Mouse (Mus musculus): ENCODE data around the gene Myo1a. TPM values are rescaled to one million over a fixed set of nuclear protein-coding genes. Genes with fewer than 3 reads are reported as not detected.

The Myo1a gene
- total RNA-seq, 4 experiments from 2014 or later, result 0.59 to 1.2 (median 0.94) TPM

DNA sequence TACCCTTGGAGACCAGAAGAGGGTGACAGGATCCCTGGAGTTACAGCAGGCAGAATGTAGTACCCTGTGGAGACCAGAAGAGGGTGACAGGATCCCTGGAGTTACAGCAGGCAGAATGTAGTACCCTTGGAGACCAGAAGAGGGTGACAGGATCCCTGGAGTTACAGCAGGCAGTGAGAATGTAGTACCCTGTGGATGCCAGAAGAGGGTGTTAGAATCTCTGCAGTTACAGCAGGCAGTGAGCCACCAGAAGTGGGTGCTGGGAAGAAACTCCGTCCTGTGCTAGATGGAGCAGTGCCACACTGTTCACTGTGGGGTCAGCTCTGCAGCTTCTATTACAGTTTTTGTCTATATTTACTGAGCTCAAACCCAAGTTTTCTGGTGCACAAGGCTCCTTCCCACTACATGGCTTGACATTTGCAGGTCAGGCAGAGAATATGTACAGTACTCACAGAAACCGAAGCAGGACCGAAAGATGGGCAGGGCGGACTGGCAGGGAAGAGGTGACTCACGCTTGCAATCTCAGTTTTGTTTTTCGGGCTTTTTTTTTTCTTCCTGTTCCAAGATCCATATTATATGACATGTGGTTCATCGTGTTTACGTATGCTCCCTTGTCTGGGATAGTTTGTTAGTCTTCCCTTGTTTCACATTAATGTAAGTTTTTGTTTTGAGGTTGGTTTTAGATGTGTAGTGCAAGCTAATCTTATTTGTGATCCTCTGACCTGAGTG is 30.0 kb upstream of the Myo1a start:
- DNase-seq (ENCODE audit: low spot score in 2 of 2), result peak in 1 of 2 experiments; percentile 88

- no peak for DNase-seq (ENCODE audit: low spot score in 2 of 2)
Observed at GRCm38 (mm10) chr10:127675859-127676398, 29.0 kb upstream of the Myo1a start.

GRCm38 (mm10) chr10:127676691-127677548 is 28.1 kb upstream of the Myo1a start:
- DNase-seq (ENCODE audit: low spot score in 2 of 2), result peak; percentile 60 to 95

DNA sequence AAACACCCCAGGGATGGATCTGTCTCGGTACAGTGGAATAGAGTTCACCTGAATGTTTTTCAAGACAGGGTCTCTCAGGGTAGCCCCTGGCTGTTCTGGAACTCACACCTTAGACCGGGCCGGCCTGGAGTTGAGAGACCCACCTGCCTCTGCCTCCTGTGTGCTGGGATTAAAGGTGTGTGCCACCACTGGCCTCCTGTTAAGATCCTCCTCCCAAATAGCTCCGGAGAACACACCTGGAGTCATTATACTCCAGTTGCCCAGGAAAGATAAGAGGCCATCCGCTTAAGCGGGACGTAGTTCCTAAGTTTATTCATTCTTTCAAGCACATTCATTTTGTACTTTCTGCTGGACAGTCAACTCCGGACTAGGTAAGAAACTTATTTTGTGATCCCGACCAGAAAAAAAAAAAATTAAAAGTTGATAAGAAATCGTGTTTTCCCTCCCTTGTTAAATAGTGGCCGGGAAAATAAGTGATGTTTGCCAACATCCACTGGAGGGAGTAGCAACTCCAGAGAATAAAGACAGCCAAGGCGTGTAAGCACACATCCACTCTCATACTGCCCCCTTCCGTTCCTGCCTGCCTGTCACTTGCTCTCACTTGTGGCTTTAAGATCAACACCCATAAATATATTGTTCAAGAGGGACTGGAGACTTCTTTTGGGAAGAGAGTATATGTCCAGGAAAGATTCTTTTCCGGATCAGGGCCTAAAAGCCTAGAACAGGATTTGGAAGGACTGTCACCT is 27.2 kb upstream of the Myo1a start:
- peak in 1 of 2 experiments; percentile 52 for DNase-seq (ENCODE audit: low spot score in 2 of 2)

DNA sequence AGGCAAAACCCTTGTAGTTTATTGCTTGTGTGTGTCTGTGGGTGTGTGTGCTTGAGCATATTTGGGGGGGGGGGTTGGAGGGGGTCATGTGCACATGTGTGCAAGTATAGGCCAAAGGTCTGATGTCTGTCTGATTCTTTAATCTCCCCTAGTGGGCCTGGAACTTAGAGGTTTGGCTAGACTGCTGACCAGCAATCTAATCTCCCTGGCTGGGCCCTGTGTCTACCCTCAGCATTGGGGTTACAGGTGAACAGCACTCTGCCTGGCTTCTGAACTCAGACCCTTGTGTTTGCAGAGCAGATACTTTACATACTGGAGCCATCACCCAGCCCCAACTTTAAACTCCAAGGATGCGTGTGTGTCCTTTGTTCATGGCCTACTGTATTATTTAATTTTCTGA is 25.8 kb upstream of the Myo1a start:
- DNase-seq (ENCODE audit: low spot score in 2 of 2), result no peak

DNA sequence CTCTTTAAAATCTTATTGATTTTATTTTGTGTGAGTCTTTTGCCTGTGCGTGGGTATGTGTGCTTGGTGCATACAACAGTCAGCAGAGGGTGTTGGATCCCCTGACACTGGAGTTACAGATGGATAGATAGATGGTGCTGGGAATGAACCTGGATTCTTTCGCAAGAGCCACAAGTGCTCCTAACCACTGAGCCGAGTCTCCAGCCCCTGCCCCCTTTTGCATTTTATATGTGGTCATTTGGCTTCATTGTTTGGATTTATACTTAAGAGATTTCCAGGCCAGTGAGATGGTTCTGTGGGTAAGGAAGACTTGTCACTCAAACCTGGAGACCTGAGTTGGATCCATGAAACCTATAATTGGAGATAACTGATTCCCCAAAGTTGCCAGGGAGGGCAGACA is 25.1 kb upstream of the Myo1a start:
- no peak for DNase-seq (ENCODE audit: low spot score in 2 of 2)

DNA sequence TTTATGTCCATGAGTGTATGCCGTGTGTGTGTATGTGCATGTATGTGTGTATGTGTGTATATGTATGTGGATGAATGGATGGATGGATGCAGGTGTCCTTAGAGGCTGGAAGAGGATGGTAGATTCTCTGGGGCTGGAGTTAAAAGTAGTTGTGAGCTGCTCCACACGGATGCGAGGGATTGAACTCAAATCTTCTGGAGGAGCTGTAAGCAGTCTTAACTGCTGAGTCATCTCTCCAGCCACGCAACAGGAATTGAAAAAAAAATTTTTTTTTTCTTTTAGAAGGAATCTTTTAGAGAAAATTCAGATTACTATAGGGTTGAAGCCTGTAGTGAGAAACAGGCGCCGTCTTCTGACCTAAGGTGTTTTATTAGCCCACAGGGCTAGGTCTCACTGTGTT is 22.1 kb upstream of the Myo1a start:
- DNase-seq (ENCODE audit: low spot score in 2 of 2), result no peak

DNA sequence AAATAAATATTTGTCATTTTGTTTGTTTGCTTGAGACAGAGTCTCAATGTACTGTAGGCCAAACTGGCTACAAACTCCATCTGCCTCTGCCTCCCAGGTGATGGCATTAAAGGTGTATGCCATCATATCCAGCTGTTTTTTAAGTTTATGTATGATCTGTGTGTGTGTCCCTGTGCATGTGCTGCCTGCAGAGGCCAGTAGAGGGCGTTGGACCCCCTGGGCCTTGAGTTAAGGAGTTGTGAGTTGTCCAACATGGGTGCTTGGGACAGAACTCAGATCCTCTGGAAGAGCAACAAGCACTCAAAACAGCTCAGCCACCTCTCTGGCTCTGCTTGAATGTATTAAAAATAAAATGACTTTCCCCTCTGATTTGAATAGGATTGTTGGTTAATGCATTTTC is 13.9 kb upstream of the Myo1a start:
- DNase-seq (ENCODE audit: low spot score in 2 of 2), result no peak

GRCm38 (mm10) chr10:127694636-127695035 is 10.3 kb upstream of the Myo1a start:
- no peak for DNase-seq (ENCODE audit: low spot score in 2 of 2)

DNA sequence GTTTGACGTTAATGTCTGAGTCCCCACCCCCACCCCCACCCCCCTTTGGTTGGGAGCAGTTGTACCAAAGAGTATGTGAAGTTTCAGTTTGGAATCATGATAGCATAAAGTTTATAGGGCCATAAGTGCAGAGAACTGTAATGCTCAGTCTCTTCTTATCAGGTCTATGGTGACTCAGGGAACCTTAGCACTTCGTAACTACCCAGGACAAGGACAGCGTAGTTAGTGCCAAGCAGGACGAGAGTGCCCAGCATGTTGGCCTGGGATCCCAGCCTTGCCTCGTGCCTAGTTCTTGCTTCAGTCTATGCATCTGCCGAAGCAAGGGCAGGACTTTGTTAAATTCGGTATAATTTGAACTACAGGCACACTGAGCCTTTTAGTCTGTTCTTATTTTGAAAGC is 9.2 kb upstream of the Myo1a start:
- no peak for DNase-seq (ENCODE audit: low spot score in 2 of 2)

GRCm38 (mm10) chr10:127698966-127699365 is 6.0 kb upstream of the Myo1a start:
- no peak for DNase-seq (ENCODE audit: low spot score in 2 of 2)

- no peak for DNase-seq (ENCODE audit: low spot score in 2 of 2)
Observed at GRCm38 (mm10) chr10:127703299-127703698, 1.7 kb upstream of the Myo1a start.

DNA sequence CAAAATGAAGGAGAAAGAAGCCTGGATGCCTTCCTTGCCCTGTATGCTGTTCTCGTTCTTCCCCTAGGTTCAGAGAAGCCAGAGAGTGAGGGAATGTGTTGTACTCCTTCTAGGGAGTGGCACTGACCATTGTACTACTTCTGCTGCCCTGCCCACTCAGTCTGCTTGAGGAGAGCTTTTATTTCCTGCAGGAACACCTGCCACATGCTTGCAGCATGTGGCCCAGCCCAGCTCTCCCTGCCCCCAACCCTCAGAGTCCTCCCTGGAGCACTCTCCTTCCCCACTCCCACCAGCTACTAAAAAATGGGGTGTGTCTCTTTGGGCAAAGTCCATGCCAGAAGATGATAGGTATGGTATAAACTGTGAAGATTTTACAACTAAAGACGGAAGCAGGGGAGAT is 677 bp upstream of the Myo1a start:
- DNase-seq (ENCODE audit: low spot score in 2 of 2), result no peak

DNA sequence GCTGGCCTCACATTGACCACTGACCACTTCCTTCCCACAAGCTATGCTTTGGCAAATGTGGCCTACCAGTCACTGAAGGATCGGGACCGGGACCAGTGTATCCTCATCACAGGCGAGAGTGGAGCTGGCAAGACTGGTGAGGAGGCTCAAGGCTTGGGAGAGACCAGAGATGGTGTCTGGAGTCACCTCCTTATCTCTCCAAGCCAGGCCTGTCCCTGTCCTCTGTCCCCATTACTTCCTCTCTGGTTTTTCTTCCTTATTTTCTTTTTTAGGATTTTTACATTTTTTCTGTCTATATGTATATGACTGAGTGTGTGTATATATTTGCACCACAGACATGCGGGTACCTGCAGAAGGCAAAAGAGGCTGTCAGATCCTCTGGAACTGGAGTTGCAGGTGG is 813 bp downstream of the Myo1a start:
- DNase-seq (ENCODE audit: low spot score in 2 of 2), result no peak

DNA sequence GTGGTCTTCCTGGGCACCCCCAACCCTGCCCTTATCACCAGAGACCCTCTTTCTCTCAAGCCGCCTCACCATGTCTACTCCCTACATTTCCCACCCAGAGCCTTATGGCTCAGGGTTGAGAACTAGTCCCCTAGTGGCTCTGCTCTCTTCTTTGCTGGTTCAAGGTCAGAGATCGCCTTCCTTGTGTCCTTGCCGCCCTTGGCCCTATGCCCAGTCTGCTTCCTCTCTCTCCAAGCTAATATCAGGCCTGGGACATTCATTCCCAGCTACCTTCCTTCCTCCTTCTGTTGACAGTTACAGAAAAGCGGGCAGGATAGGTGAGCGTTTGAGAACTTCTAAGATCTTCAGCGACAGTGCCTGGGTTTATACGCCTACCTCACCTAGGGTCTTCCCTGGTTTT is 2.8 kb downstream of the Myo1a start:
- no peak for DNase-seq (ENCODE audit: low spot score in 2 of 2)

- DNase-seq (ENCODE audit: low spot score in 2 of 2), result no peak
Observed at GRCm38 (mm10) chr10:127708850-127709370, 3.9 kb downstream of the Myo1a start.

DNA sequence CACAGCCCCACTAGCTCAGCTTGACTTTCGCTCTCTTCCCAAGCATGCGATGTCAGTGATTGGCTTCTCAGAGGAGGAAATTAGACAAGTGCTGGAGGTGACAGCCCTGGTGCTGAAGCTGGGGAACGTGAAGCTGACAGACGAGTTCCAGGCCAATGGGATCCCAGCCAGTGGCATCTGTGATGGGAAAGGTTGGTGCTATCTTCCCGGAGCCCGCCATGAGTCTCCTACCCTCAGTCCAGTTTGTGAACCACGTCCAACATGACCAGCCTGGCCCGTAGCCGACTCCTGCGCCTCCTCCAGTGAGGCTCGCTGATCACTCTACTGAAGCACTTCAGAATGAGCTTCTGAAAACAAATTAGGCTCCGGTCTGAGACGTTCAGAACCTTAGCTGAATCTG is 5.4 kb downstream of the Myo1a start:
- DNase-seq (ENCODE audit: low spot score in 2 of 2), result no peak

DNA sequence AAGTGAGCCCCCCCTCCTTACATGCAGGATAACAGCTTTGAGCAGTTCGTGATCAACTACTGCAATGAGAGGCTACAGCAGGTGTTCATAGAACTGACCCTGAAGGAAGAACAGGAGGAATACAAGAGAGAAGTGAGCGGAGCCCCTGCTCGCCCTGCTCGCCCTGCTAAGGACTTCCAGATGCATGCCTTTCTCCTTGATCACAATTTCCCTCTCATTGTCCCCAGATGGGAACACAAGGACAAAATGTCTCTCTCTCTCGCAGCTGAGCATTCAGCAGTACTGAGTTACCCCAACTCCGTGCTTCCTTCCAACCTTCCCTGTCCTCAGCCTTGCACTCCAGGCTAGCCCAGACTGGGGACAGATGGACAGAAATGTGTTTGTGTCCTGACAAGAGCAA is 7.8 kb downstream of the Myo1a start:
- DNase-seq (ENCODE audit: low spot score in 2 of 2), result no peak

DNA sequence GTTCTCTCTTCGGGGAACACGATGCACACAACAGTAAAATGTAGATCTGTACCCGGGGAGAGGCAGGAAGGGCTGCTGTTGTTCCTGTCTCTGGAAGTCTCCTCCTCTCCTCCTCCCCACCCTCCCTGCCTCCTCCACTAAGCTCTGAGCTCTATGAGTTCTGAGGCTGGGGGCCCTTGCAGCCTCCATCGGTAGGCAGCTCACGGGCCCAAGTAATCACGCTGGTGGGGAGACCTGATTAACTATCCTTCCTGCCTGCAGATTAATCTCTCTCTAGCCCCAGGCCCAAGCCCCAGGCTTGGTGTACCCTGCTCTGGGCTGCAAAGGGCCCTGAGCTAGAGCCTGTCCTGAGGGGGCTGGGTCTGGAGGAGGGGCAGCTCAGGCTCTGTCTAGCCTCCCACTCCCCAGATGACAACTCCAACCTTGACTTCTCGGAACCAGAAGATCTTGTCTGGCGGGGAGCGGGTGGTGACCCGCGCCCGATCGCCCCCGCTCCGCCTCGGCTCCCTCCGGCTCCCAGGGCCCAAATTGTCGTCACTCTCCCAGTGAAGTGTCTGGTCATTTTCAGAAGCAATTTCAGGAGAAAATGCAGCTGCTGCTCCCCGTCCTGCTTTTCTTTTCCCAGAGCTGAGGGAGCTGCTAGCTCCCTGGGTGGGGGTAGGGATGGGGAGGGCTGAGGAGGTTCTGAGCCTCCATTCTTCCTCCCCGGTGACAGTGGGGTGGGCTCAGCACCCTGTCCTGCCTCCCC is 16.9 kb downstream of the Myo1a start:
- DNase-seq (ENCODE audit: low spot score in 2 of 2), result no peak

DNA sequence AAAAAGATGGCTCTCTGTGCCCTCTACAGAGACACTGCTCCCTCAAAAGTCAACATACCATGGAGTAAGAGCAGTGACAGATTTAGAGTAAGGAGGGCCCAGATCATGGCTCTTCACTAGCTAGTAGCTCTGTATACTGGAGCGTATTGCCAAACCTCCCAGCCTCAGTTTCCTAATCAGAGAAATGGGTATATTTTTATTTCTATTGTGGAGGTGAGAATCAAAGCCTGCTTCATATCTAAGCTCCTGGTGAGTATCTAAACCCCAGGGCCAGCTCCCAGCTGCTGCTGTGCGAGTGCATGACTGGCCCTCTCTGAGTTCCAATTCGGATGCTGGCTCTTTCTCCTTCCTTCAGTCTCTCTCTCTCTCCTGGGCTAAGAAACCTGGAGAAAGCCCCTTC is 19.2 kb downstream of the Myo1a start, which contains the start of gene Tac2:
Tac2 (plus strand) TSS at position 301 of the 400 bp plus-strand sequence.
- no peak for DNase-seq (ENCODE audit: low spot score in 2 of 2)

DNA sequence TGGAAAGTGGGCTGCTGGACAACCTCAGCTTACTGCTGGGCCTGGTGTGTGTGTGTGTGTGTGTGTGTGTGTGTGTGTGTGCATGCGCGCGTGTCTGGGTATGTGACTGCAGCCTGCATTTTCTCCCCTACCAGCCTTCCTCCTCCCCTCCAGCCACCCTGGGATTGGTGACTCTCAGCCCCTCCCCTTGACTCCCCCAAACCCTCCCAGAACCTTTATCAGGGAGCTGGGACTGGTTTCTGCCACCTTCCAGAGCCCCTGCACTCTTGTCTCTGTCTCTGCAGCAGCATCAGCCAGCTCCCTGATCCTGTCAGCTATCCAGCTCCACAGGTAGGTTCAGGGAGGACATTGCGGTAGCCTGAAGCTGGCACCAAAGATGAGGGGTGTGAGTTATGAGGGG is 20.2 kb downstream of the Myo1a start:
- DNase-seq (ENCODE audit: low spot score in 2 of 2), result no peak

Measured in left cerebral cortex, adult 8-10 months (tissue).